Mouse (Mus musculus) granulocyte monocyte progenitor cell, adult 5-6 weeks (primary cell): Measurements from ENCODE around the gene Sf3b1. TPM values are rescaled to one million over a fixed set of nuclear protein-coding genes. Genes with fewer than 3 reads are reported as not detected.
"Not testable (repeated sequence)": the region's sequence is repeated elsewhere in the genome, so short reads cannot be mapped to it uniquely, and the experiment has no call there.

Source experiments
- ATAC-seq: replicated peaks from 2 replicates; pipeline ENCODE4 v1.8.0; 2016; ENCODE audit warnings: mild to moderate bottlenecking, moderate TSS enrichment, inconsistent platforms; ENCODE audit not compliant: poor library complexity, severe bottlenecking
- total RNA-seq, 2 experiments: library from RNA; stranded (forward) in 1 of 2; stranded (reverse) in 1 of 2; fragments of 200-712, 200-1000 nt in 1 of 2; fragments of >200 nt in 1 of 2; fragmentation: Nextera tagmentation in 1 of 2; gene quantifications; 2 replicates each; pipeline ENCODE4 v1.2.3; 2014 to 2017

Gene Sf3b1
- total RNA-seq, 2 experiments from 2014 or later = 218 to 254 TPM

- ATAC-seq = peak; percentile 54
Measured at GRCm38 (mm10) chr1:55029446-55029845, 2.2 kb upstream of the Sf3b1 start.

- ATAC-seq = peak; percentile 66
Measured at GRCm38 (mm10) chr1:55028512-55029249, 1.4 kb upstream of the Sf3b1 start.

DNA sequence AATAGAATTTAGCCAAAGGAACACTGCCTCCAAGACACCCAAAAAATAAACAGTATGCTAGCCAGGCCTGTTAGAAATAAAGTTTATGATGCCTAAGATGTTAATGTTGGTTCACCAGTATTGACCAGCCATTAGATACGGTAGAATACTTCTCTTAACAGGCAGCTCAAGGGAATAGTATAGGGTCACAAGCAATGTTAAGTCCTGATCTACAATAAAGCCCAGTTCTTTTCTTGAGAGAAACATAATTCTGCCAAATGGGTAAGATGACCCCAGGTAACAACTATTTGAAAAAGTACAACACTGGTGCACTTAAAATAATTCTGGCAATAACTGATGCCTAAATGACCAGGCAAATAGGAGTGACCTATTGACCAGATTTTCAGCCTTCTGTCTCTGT lies 685 bp upstream of the Sf3b1 start:
- ATAC-seq = no peak

DNA sequence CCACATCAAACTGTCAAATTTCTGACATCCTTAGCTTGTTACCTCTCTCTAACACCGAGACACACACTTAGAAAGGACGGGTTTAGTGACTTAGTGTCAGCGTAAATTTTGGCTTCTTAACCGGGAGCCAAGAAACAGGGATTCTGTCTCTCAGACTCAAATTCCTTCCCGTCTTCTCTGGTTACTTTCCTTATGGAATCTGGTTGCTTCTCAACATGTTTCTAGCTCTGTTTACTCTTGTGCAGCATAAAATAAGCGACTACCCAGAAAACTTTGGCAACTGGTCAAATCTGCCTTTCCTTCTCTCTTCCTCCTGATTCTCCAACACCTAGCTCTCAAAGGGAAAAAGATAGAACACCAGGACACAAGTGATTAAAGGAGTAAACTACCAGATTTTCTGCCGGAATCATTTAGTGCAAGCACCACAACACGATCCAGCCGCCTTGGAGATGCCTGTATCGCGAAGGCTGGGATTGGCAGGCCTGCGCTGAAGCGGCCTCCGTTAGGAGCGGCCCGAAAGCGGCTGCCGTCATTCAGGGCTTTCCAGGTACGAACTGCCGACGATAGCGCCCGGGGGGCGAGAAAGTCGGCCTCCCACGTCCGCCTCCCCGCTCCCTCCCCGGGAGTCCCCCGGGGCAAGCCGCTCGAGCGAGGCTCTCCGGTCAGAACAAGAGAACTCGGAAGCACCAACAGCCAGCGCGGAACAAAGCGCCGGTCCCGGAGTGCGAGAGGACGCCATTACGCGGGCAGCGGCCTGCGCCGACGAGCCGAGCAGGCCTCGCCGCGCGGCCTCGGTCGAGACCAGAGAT lies 633 bp downstream of the Sf3b1 start:
- ATAC-seq = no peak

GRCm38 (mm10) chr1:55025656-55026430 lies 1.4 kb downstream of the Sf3b1 start:
- peak; percentile 12 for ATAC-seq

DNA sequence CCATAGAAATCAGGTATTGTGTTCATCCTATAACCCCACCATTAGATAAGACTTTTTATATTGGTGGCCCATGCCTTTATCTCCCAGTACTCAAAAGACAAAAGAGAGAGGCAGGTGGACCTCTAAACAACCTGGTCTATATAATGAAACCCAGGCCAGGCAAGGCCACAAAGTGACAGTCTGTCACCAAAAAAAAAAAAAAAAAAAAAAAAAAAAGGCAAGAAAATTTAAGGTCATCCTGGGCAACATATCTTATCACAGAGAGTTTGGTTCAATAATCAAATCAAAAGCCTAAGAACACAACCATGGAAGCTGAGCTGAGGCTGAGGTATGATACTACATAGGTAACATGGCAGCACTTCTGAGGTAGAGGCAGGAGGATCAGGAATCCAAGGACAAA lies 5.4 kb downstream of the Sf3b1 start:
- no peak for ATAC-seq

- no peak for ATAC-seq
Measured at GRCm38 (mm10) chr1:55012513-55012912, 14.8 kb downstream of the Sf3b1 start.

GRCm38 (mm10) chr1:55008313-55008712 lies 19.0 kb downstream of the Sf3b1 start:
- ATAC-seq = not testable (repeated sequence)

GRCm38 (mm10) chr1:54993581-54993980 lies 33.7 kb downstream of the Sf3b1 start:
- ATAC-seq = no peak

GRCm38 (mm10) chr1:54986248-54986647 lies 41.0 kb downstream of the Sf3b1 start:
- ATAC-seq = no peak

DNA sequence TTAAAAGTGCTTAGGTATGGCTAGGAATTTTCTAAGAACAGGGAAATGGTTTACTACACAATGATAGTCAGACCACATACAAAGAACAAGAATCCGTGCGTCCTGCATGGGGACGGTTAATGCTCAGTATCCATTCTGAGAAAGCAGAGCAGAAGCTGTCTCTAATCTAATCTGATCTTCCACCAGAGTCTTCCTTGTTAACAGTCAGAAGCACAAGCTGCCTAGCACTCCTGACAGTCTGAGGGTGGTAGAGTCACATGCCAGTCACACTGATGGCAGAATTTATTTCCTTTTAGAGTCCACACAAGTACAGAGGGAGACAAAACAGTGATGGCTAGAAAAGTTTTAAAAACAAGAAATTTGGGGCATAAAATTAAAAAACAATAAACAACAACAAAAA lies 41.5 kb downstream of the Sf3b1 start:
- ATAC-seq = no peak

DNA sequence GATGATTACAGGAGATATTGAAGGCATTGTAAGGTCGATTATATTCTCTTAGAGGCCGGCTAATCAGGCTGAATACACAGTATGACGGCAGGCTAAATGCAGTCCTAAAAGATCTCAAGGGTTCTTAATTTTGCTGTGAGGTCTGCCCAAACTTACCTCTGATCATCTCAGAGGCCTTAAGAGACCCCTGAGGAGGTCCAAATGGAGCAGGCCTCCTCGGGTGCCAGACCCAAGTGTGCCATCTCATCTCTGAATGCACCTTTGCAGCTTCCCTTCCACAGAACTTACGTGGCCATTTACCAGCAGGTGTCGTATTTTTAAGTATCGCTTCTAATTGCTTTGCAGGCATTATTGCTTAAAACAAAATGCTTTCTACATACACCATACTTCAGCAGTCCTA lies 43.1 kb downstream of the Sf3b1 start:
- no peak for ATAC-seq

DNA sequence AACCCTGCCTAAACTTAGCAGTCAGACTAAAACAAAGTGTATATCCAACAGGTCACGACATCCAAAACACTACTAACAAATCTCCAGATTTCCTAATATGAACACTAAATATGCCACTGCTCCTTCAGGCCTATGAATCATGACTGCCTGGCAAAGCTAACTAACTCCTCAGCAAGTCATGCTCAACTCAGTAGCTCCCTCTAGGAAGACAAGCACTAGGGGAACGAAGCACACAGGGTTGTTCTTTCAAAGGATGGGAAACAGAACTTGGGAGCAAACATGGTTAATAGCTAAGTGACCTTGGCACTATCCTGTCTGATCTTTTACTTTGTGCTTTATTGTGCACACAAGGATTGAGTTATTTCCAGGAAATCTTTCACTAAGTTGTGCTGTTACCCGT lies 43.9 kb downstream of the Sf3b1 start:
- ATAC-seq = 0 out of 2 replicates have a peak, but pooled peaks have one; percentile 23

DNA sequence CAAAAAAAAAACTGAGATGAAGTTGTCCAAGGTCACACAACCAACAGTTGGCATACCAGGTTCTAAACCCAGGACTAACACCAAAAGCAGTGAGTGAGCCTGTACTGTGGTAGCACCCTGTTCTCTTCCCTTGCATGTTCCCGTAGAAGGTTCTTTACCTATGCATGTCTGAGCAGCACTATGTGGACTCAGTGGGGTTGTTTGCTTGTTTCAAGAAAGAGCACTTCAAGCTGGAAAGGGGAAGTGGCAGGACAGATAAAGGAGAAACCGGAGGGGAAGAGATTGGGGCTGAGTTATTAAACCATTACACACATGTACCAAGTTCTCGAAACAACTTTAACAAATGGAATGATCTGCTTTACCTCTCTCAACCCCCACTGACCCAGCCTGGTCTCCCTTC lies 44.6 kb downstream of the Sf3b1 start:
- peak; percentile 48 for ATAC-seq

- ATAC-seq = peak; percentile 46
Measured at GRCm38 (mm10) chr1:54979226-54979984, 47.9 kb downstream of the Sf3b1 start.

DNA sequence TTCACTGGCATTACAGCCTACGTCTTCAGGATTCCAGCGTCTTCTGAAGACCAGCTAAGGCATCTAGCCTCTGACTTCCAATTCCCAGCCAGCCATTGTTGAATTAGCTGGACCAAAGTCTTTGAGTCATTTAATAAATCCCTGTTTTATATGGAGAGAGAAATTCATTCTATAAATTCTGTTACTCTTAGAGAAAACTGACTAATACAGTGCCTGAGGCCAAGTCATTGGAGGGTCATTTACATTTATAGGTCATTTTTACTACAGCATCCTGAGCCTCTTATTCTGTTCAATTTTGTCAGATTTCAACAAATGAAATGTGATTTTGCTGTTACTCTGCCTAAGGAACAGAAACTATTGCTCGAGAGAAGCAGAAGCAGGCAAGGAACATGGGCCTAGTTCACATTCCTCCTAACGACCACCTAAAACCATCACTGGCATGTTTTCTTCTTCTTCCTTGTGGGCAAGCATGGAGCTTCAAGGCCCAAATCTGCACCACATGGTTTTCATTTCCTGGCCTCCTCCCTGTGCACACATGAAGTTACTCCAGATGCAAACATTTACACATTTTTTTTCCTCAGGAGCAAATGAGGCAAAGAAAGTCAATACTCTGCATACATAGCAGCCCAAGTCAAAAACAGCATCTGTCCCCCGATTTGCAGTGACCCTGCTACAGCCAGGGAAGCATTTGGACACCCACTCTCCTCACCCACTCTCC lies 55.4 kb downstream of the Sf3b1 start:
- no peak for ATAC-seq

DNA sequence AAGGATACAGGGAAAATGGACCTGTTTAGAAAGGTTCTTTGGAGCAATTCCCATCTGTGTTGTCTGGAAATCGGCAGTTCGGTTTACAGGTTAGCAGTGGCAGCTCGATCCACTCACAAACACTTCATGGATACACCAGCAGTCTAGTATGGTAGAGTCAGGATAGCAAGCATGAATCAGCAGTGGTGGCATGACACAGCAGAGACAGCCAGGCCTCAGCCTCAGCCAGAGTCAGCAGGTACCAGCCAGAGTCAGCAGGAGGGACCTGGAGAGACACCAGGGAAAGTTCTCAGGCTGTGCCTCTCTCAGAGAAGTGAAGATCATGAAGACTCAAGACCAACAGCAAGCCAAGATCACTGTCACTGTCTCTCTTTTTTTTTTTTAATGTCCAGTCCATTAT lies 60.4 kb downstream of the Sf3b1 start:
- ATAC-seq = no peak

DNA sequence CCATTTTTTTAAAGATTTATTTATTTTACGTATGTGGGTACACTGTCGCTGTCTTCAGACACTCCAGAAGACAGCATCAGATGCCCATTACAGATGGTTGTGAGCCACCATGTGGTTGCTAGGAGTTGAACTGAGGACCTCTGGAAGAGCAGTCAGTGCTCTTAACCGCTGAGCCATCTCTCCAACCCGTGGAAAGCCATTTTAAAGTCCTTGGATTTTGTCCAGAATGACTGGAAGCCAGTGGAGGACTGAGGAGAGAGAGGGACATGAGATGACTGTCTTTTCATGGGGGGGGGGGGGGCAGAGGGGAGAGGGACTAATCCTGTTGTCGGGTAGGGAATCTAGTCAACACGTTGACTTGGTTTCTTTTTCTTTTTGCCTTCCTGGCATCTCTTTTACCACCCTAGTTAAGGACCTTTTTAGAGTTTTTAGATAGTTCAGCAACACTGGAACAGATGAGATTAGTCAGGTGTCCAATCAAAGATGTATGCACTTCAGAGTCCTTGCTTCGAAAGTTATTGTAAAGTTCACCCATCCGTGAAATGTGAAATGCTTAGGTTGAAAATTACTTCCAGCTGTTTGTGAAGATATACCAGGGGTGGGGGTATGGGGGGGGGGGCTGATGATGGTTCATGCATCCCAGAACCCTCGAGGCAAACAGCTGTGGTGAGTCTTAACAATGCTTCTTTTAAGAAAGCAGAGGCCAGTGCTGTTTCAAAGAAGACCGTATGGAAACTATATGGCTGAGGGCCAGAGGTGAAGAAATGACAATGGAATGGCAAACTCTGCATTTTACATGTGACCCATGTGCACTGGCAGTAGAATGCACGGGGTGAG lies 61.9 kb downstream of the Sf3b1 start:
- ATAC-seq = no peak

DNA sequence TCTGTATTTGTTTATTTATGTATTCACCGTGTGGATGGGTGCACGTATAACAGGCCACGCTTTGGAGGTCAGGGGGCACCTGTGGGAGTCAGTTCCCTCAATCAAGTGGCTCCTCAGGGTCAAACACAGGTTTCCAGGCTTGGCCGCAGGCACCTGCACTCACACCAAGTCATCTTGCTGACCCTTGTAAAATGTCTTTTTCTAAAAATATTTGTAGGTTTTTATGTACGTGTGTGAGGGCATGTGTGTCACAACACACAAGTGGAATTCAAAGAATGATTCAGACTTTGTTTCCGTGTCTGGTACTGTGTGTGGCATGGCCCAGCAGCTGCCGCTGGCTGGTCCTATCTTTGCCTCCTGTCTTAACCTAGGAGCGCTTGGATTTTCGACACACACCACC lies 65.6 kb downstream of the Sf3b1 start:
- ATAC-seq = no peak
